Mouse (Mus musculus) myocyte (in vitro differentiated cells): ENCODE measurements around the gene Rem2. TPM values are rescaled to one million over a fixed set of nuclear protein-coding genes. Genes with fewer than 3 reads are reported as not detected.

ENCODE experiments used
- H3K27me3 ChIP-seq: one replicate; pipeline ENCODE4 v1.6.1; 2011; ENCODE audit not compliant: control insufficient read depth, insufficient read depth, insufficient read length
- H3K36me3 ChIP-seq: one replicate; pipeline ENCODE4 v1.6.1; 2011; ENCODE audit not compliant: control insufficient read depth, insufficient read depth
- H3K4me2 ChIP-seq: one replicate; pipeline ENCODE4 v1.6.1; 2011; ENCODE audit warnings: low read depth, control low read depth
- H3K4me3 ChIP-seq: one replicate; pipeline ENCODE4 v1.5.1; 2011; ENCODE audit warnings: mild to moderate bottlenecking, control low read depth, moderate library complexity
- H3K79me2 ChIP-seq: one replicate; pipeline ENCODE4 v1.6.1; 2011; ENCODE audit not compliant: control insufficient read depth, insufficient read depth
- H3ac ChIP-seq: one replicate; pipeline ENCODE4 v1.6.1; 2011; ENCODE audit not compliant: control insufficient read depth, insufficient read length
- CEBPB ChIP-seq: IDR thresholded peaks from 2 replicates; pipeline ENCODE4 v1.6.1; 2011; ENCODE audit warnings: mild to moderate bottlenecking, moderate library complexity; ENCODE audit not compliant: poor library complexity, insufficient read depth, severe bottlenecking
- E2F4 ChIP-seq: IDR thresholded peaks from one replicate; pipeline ENCODE4 v1.6.1; 2011; ENCODE audit warnings: mild to moderate bottlenecking, control low read depth, moderate library complexity; ENCODE audit not compliant: insufficient read depth
- MAX ChIP-seq: IDR thresholded peaks from one replicate; pipeline ENCODE4 v1.6.1; 2011; ENCODE audit warnings: low read depth, mild to moderate bottlenecking, control low read depth
- MYOD1 ChIP-seq, 3 experiments: IDR thresholded peaks; one replicate each; pipeline ENCODE4 v1.6.1; 2011; ENCODE audit warnings: control low read depth in 2 of 3, low read depth in 2 of 3, mild to moderate bottlenecking in 2 of 3, moderate library complexity in 1 of 3; ENCODE audit not compliant: insufficient read length in 2 of 3, control insufficient read depth in 1 of 3
- MYOG ChIP-seq, 3 experiments: IDR thresholded peaks; one replicate each; pipeline ENCODE4 v1.6.1; 2011; ENCODE audit warnings: control low read depth in 2 of 3, low read depth in 2 of 3, mild to moderate bottlenecking in 2 of 3; ENCODE audit not compliant: insufficient read length in 2 of 3, control insufficient read depth in 1 of 3, insufficient read depth in 1 of 3
- POLR2A ChIP-seq: IDR thresholded peaks from one replicate; pipeline ENCODE4 v1.6.1; 2011; ENCODE audit warnings: low read depth, mild to moderate bottlenecking, control low read depth, moderate library complexity; ENCODE audit not compliant: insufficient read length
- POLR2AphosphoS2 ChIP-seq: IDR thresholded peaks from one replicate; pipeline ENCODE4 v1.6.1; 2011; ENCODE audit warnings: low read depth, control low read depth; ENCODE audit not compliant: insufficient read length
- REST ChIP-seq: IDR thresholded peaks from one replicate; pipeline ENCODE4 v1.6.1; 2011; ENCODE audit warnings: mild to moderate bottlenecking, control low read depth, moderate library complexity; ENCODE audit not compliant: insufficient read depth, insufficient read length
- SRF ChIP-seq: IDR thresholded peaks from one replicate; pipeline ENCODE4 v1.6.1; 2011; ENCODE audit warnings: low read depth; ENCODE audit not compliant: control insufficient read depth, insufficient read length
- TCF12 ChIP-seq: IDR thresholded peaks from one replicate; pipeline ENCODE4 v1.6.1; 2011; ENCODE audit warnings: mild to moderate bottlenecking, control low read depth; ENCODE audit not compliant: poor library complexity, insufficient read depth, severe bottlenecking
- TCF3 ChIP-seq: IDR thresholded peaks from one replicate; pipeline ENCODE4 v1.6.1; 2011; ENCODE audit warnings: low read depth, control low read depth; ENCODE audit not compliant: insufficient read length
- USF1 ChIP-seq: IDR thresholded peaks from one replicate; pipeline ENCODE4 v1.6.1; 2011; ENCODE audit warnings: low read depth, mild to moderate bottlenecking, control low read depth, moderate library complexity
- polyA plus RNA-seq: library from polyadenylated mRNA; unstranded; fragments of >200 nt; fragmentation: generic; extraction: Trizol; gene quantifications from one replicate; pipeline ENCODE4 v1.2.1, GENCODE M21; 2012; ENCODE audit warnings: missing spikeins

Rem2 gene
- polyA plus RNA-seq, 1 experiment: 0.20 TPM

- H3K36me3 ChIP-seq: no peaks in the 10 kb centered on the region
- no peaks in the 10 kb centered on the region for H3K27me3 ChIP-seq
- H3K79me2 ChIP-seq: no peaks in the 10 kb centered on the region
- H3ac ChIP-seq: no peak overlapping the region
- H3K4me2 ChIP-seq: peak overlapping the region; percentile 18
- no peak overlapping the region for H3K4me3 ChIP-seq
- TF ChIP-seq MYOD1 (IDR thresholded peaks at IDR 0.05; ENCODE audit: control insufficient read depth in 1 of 3, insufficient read length in 2 of 3, low read depth in 2 of 3) (peak in 2 of 3 experiments; percentile 27 to 35), E2F4 (no peak)
These were observed 25.5 kb downstream of the Rem2 start for GRCm38 (mm10) chr14:54501365-54501764.

- Histone ChIP-seq H3K4me3 (no peak overlapping the region), H3K36me3 (peaks cover 4% of the 10 kb centered on the region), H3K4me2 (no peak overlapping the region), H3K27me3 (no peaks in the 10 kb centered on the region), H3K79me2 (no peaks in the 10 kb centered on the region), H3ac (no peak overlapping the region)
- TF ChIP-seq POLR2AphosphoS2: no peak
- TF ChIP-seq TCF12: no peak
- no peak for TF ChIP-seq TCF3
- no peak for TF ChIP-seq MAX
- TF ChIP-seq MYOD1 (IDR thresholded peaks at IDR 0.05; ENCODE audit: control insufficient read depth in 1 of 3, insufficient read length in 2 of 3, low read depth in 2 of 3): no peak
- TF ChIP-seq REST: no peak
- TF ChIP-seq SRF: no peak
- TF ChIP-seq POLR2A: no peak
- TF ChIP-seq E2F4: no peak
- no peak for TF ChIP-seq MYOG (IDR thresholded peaks at IDR 0.05; ENCODE audit: control insufficient read depth in 1 of 3, insufficient read depth in 1 of 3, insufficient read length in 2 of 3, low read depth in 2 of 3)
- no peak for TF ChIP-seq USF1
- no peak for TF ChIP-seq CEBPB
These were observed 27.2 kb downstream of the Rem2 start for GRCm38 (mm10) chr14:54503092-54503491.

- Histone ChIP-seq H3K79me2 (no peaks in the 10 kb centered on the region), H3K36me3 (peaks cover 44% of the 10 kb centered on the region), H3K27me3 (no peaks in the 10 kb centered on the region), H3K4me3 (no peak overlapping the region), H3K4me2 (no peak overlapping the region), H3ac (no peak overlapping the region)
- TF ChIP-seq TCF12 (no peak), REST (no peak), CEBPB (no peak), MAX (no peak), SRF (no peak), POLR2AphosphoS2 (no peak), USF1 (no peak)
These were observed 33.9 kb downstream of the Rem2 start for GRCm38 (mm10) chr14:54509774-54510173.

GRCm38 (mm10) chr14:54516710-54517310, 40.9 kb downstream of the Rem2 start:
- Histone ChIP-seq H3K27me3 (no peaks in the 10 kb centered on the region), H3K4me2 (peak overlapping the region; percentile 96), H3K4me3 (peak overlapping the region; percentile 82), H3K36me3 (peaks cover 24% of the 10 kb centered on the region), H3K79me2 (peaks cover 15% of the 10 kb centered on the region), H3ac (peak overlapping the region; percentile 54)
- TF ChIP-seq MYOD1 (IDR thresholded peaks at IDR 0.05; ENCODE audit: control insufficient read depth in 1 of 3, insufficient read length in 2 of 3, low read depth in 2 of 3): peak in 1 of 3 experiments; percentile 43
- no peak for TF ChIP-seq TCF3

GRCm38 (mm10) chr14:54523600-54523999, 47.7 kb downstream of the Rem2 start:
- Histone ChIP-seq H3ac (no peak overlapping the region), H3K4me2 (no peak overlapping the region), H3K36me3 (no peaks in the 10 kb centered on the region), H3K79me2 (no peaks in the 10 kb centered on the region), H3K4me3 (no peak overlapping the region), H3K27me3 (no peaks in the 10 kb centered on the region)
- TF ChIP-seq MAX (no peak), SRF (no peak), E2F4 (no peak), CEBPB (no peak), USF1 (no peak), TCF12 (no peak), MYOG (IDR thresholded peaks at IDR 0.05; ENCODE audit: control insufficient read depth in 1 of 3, insufficient read depth in 1 of 3, insufficient read length in 2 of 3, low read depth in 2 of 3) (no peak)
